Mouse (Mus musculus): ENCODE data around the gene Rcc1. TPM values are rescaled to one million over a fixed set of nuclear protein-coding genes. Genes with fewer than 3 reads are reported as not detected.
"Not testable (repeated sequence)": the region's sequence is repeated elsewhere in the genome, so short reads cannot be mapped to it uniquely, and the experiment has no call there.

The Rcc1 gene
- polyA plus RNA-seq, 1 experiment from 2014 or later, result 92.7 TPM

- Histone ChIP-seq H3K9ac (no peak overlapping the region), H3K4me3 (replicated peaks) (no peak overlapping the region), H3K4me2 (no peak overlapping the region), H3K27me3 (no peaks in the 10 kb centered on the region), H3K4me1 (no peaks in the 10 kb centered on the region), H3K36me3 (peaks cover 40% of the 10 kb centered on the region), H3K9me3 (replicated peaks) (no peaks in the 10 kb centered on the region), H3K27ac (no peak overlapping the region)
- no peak for ATAC-seq (replicated peaks; ENCODE audit: low FRiP score)
- 47% methylated on average over 4 of the region's 4 CpGs for WGBS
These were observed 60.4 kb downstream of the Rcc1 start for GRCm38 (mm10) chr4:132292988-132293387.

GRCm38 (mm10) chr4:132291624-132292335 lies 61.6 kb downstream of the Rcc1 start:
- Histone ChIP-seq H3K27ac (no peak overlapping the region), H3K4me2 (no peak overlapping the region), H3K9me3 (replicated peaks) (no peaks in the 10 kb centered on the region), H3K9ac (no peak overlapping the region), H3K4me3 (replicated peaks) (no peak overlapping the region), H3K4me1 (no peaks in the 10 kb centered on the region), H3K36me3 (peaks cover 46% of the 10 kb centered on the region), H3K27me3 (no peaks in the 10 kb centered on the region)
- WGBS, result 86% methylated on average over 12 of the region's 12 CpGs
- ATAC-seq (replicated peaks; ENCODE audit: low FRiP score), result no peak

GRCm38 (mm10) chr4:132291056-132291455 lies 62.3 kb downstream of the Rcc1 start:
- H3K9me3 ChIP-seq (replicated peaks), result no peaks in the 10 kb centered on the region
- H3K36me3 ChIP-seq, result peaks cover 52% of the 10 kb centered on the region
- 78% methylated on average over 4 of the region's 4 CpGs for WGBS
- no peak overlapping the region for H3K4me2 ChIP-seq
- ATAC-seq (replicated peaks; ENCODE audit: low FRiP score), result no peak
- no peak overlapping the region for H3K4me3 ChIP-seq (replicated peaks)
- no peak overlapping the region for H3K27ac ChIP-seq
- H3K9ac ChIP-seq, result no peak overlapping the region
- H3K27me3 ChIP-seq, result no peaks in the 10 kb centered on the region
- no peaks in the 10 kb centered on the region for H3K4me1 ChIP-seq

GRCm38 (mm10) chr4:132288840-132289239 lies 64.6 kb downstream of the Rcc1 start:
- not testable (repeated sequence) for H3K4me3 ChIP-seq (replicated peaks); ATAC-seq (replicated peaks; ENCODE audit: low FRiP score); H3K9ac ChIP-seq; H3K27me3 ChIP-seq; H3K27ac ChIP-seq; H3K4me1 ChIP-seq; H3K9me3 ChIP-seq (replicated peaks); H3K4me2 ChIP-seq
- peaks cover 64% of the 10 kb centered on the region for H3K36me3 ChIP-seq
- 90% methylated on average over 4 of the region's 5 CpGs for WGBS

Other genes starting within 250 kb of the Rcc1 start
- gene Oprd1, start 209.1 kb downstream of the Rcc1 start, polyA plus RNA-seq (2015; fragmentation: Nextera tagmentation; extraction: Ambion mirVana), result 0.23 and 0.41 TPM in 2 replicates
- gene Ythdf2, start 141.3 kb downstream of the Rcc1 start, polyA plus RNA-seq (2015; fragmentation: Nextera tagmentation; extraction: Ambion mirVana), result 107 and 113 TPM in 2 replicates
- gene Gmeb1, start 92.0 kb downstream of the Rcc1 start, polyA plus RNA-seq (2015; fragmentation: Nextera tagmentation; extraction: Ambion mirVana), result 40.0 and 40.1 TPM in 2 replicates
- 47.7 and 48.3 TPM in 2 replicates for gene Taf12, start 79.2 kb downstream of the Rcc1 start, polyA plus RNA-seq (2015; fragmentation: Nextera tagmentation; extraction: Ambion mirVana)
- 3.3 and 3.5 TPM in 2 replicates for gene Rab42, start 50.2 kb downstream of the Rcc1 start, polyA plus RNA-seq (2015; fragmentation: Nextera tagmentation; extraction: Ambion mirVana)
- gene Trnau1ap, start 24.1 kb downstream of the Rcc1 start, polyA plus RNA-seq (2015; fragmentation: Nextera tagmentation; extraction: Ambion mirVana), result 73.6 and 80.5 TPM in 2 replicates
- gene Phactr4, start 68.9 kb upstream of the Rcc1 start, polyA plus RNA-seq (2015; fragmentation: Nextera tagmentation; extraction: Ambion mirVana), result 25.6 and 27.3 TPM in 2 replicates
- gene Med18, start 110.3 kb upstream of the Rcc1 start, polyA plus RNA-seq (2015; fragmentation: Nextera tagmentation; extraction: Ambion mirVana), result 25.2 and 25.6 TPM in 2 replicates
- 19.4 and 20.3 TPM in 2 replicates for gene Sesn2, start 156.9 kb upstream of the Rcc1 start, polyA plus RNA-seq (2015; fragmentation: Nextera tagmentation; extraction: Ambion mirVana)
- 1,106 and 1,152 TPM in 2 replicates for gene Atpif1, start 180.1 kb upstream of the Rcc1 start, polyA plus RNA-seq (2015; fragmentation: Nextera tagmentation; extraction: Ambion mirVana)
- gene Dnajc8, start 181.9 kb upstream of the Rcc1 start, polyA plus RNA-seq (2015; fragmentation: Nextera tagmentation; extraction: Ambion mirVana), result 166 and 167 TPM in 2 replicates
- 0.62 and 1.1 TPM in 2 replicates for gene Ptafr, start 210.5 kb upstream of the Rcc1 start, polyA plus RNA-seq (2015; fragmentation: Nextera tagmentation; extraction: Ambion mirVana)